In the genomic region with DNA sequence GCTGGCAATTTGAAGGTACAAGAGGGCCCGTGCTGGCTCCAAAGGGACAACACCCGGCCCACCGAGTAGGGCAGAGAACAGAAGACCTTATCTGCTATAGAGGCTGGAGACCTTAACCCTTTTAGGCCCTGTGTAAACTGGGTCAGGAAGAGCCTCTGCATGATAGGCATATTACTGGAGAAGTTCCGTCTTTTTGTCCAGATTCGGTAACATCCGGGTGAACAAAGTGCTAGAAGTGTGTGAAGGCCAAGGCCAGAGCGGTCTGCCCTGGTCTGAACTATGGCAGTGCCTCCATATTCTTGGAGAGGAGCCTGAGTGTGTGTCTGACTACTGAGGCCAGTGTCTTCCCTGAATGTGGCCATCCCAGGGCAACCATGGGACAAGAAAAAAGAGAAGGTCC, we compare ENCODE assay signal across 31 mouse cellular contexts. TPM values are rescaled to one million over a fixed set of nuclear protein-coding genes. Genes with fewer than 3 reads are reported as not detected.
DNase-seq lines count a peak whose midpoint lies in the region; ATAC-seq and TF ChIP-seq lines count a peak whose summit lies in the region.
"Had no signal": no experiment of that assay in that cellular context is flagged by ENCODE, and none has a peak within 500 bp of the region (broad histone marks: within the 10 kb centered on the region; RNA-seq: fewer than 3 reads in every experiment).

A gene (minus strand): TSS at position 101 of the 400 bp plus-strand sequence.

- no peak for TF ChIP-seq CTCF in lung, adult 2 months (IDR thresholded peaks at IDR 0.05; ENCODE audit: insufficient read depth, low read length)

- H3K4me1 ChIP-seq in lung, adult 2 months (ENCODE audit: control insufficient read depth, insufficient read depth, low read length) = no peaks in the 10 kb centered on the region
- H3K4me1 ChIP-seq: embryonic facial prominence, embryonic 12.5 days; embryonic facial prominence, embryonic 15.5 days; forebrain, embryonic 12.5 days; forebrain, embryonic 15.5 days; heart, embryonic 10.5 days; heart, embryonic 13.5 days; hindbrain, embryonic 12.5 days; hindbrain, embryonic 15.5 days had no signal

- H3K4me3 ChIP-seq in lung, adult 2 months (replicated peaks; ENCODE audit: extremely low read depth, low read depth, low read length) = no peak within 1 kb of the TSS
- H3K4me3 ChIP-seq: embryonic facial prominence, embryonic 12.5 days; embryonic facial prominence, embryonic 15.5 days; erythroblast, embryonic 14.5 days; forebrain, embryonic 12.5 days; forebrain, embryonic 15.5 days; heart, adult 2 months; heart, embryonic 10.5 days; heart, embryonic 13.5 days; hindbrain, embryonic 12.5 days; hindbrain, embryonic 15.5 days had no signal

- peak; percentile 45 for DNase-seq in adrenal gland, adult 2 months
- DNase-seq in adrenal gland, postnatal 10 days = no peak
- DNase-seq in lung, adult 2 months = no peak
- no peak for DNase-seq in lung, postnatal 36 days
- DNase-seq in kidney, postnatal 36 days = no peak
- DNase-seq: B cell, adult 2 months; cerebellum, adult 11 months; cerebellum, adult 2 months; cerebellum, adult 9-11 months; cerebellum, postnatal 25 days; gastrocnemius, postnatal 10 days; gastrocnemius, postnatal 36 days; heart, adult 2 months; heart, postnatal 14 days; heart, postnatal 4 days had no signal

- 92% methylated on average over 7 of the region's 7 CpGs for WGBS in lung, adult 2 months

- TF ChIP-seq POLR2A in lung, adult 2 months (IDR thresholded peaks at IDR 0.05; ENCODE audit: borderline replicate concordance, extremely low read depth, low read depth, low read length) = no peak

- no peak for ATAC-seq in hematopoietic stem cell, adult 5-6 weeks (replicated peaks in 1 of 2; ENCODE audit: insufficient read depth in 1 of 2, low FRiP score in 2 of 2, low TSS enrichment in 1 of 2, low read depth in 1 of 2, poor library complexity in 2 of 2, severe bottlenecking in 2 of 2)
- ATAC-seq: forebrain, embryonic 15.5 days; intestine, postnatal 0 days; Patski had no signal

RNA-seq across cellular contexts. Expression of the gene that starts here (rescaled TPM):
- 1 to 10 TPM in 1 of 2 experiments, not detected in 1; 5.2 TPM for total RNA-seq in adrenal gland, adult 2 months (2021)
- polyA plus RNA-seq in adrenal gland, adult 2 months (2012; rRNA removed) = 11.5 and 14.2 TPM in 2 replicates
- not detected for total RNA-seq in adrenal gland, postnatal 10 days (2021)
- 10.5 and 12.4 TPM in 2 replicates for polyA plus RNA-seq in lung, adult 2 months (2012; rRNA removed)
- total RNA-seq in hematopoietic stem cell, adult 5-6 weeks (2017) = 10.1 TPM in 1 of 2 replicates, not detected in the other
- total RNA-seq: adrenal gland, postnatal 36 days; common myeloid progenitor, adult 5-6 weeks; gastrocnemius, postnatal 10 days; heart, postnatal 14 days; heart, postnatal 4 days had no signal
- polyA plus RNA-seq: embryonic facial prominence, embryonic 12.5 days; embryonic facial prominence, embryonic 15.5 days; forebrain, embryonic 12.5 days; forebrain, embryonic 15.5 days; heart, embryonic 10.5 days; heart, embryonic 13.5 days; heart, embryonic 16.5 days; hindbrain, embryonic 12.5 days; hindbrain, embryonic 15.5 days; intestine, embryonic 14.5 days; intestine, postnatal 0 days; Patski had no signal
